Comparison of ENCODE assay signal across 8 mouse cellular contexts in the genomic region with DNA sequence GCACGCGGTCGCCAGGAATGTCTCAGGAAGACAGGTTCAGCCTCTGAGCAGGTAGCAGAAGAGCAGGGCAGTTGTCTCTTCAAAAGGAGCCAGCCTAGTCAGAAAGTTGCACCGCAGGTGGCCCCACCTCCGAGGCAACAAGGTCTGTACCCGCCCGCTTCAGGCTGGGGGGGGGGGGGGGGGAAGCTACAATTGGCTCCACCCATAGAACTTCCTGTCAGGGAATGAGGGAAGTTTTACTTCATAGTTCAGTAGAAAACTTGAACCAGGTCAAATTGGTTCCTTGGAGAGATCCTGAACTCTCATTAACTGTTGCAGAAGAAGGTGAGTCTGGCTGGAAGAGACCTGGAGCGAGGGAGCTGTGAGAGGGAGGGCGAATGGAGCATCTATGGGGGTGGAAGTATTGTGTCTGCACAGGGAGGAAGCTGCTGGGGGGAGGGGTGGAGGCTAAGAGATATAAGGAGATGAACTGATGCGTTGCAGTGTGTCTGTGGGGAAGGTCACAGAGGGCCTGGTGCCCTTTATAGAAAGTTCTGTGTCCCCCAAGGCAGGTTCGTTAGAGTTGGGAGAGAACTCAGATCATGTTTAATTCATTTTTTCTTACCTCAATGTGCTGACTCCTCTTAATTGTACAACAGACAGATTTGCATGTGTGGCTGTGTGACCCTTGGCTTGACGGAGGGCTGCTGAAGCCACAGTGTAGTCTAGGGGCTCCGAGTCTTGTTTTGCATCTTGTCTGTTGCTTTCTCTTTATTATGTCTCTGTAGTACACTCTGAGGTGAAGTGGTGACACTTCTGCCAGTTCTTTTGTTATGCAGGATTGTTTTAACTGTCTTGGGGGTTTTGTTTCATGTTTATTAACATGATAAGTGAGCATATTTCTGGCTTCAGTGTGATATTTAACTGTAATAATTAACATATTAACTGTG. TPM values are rescaled to one million over a fixed set of nuclear protein-coding genes. Genes with fewer than 3 reads are reported as not detected.
DNase-seq lines count a peak whose midpoint lies in the region; ATAC-seq and TF ChIP-seq lines count a peak whose summit lies in the region.

A gene (plus strand): TSS at position 199 of the 929 bp plus-strand sequence.

- H3K36me3 ChIP-seq in testis, adult 2 months (ENCODE audit: control insufficient read depth, insufficient read depth, low read length): no peaks in the 10 kb centered on the region
- peaks cover 5% of the 10 kb centered on the region; the same call in 1 of the 2 replicates for H3K36me3 ChIP-seq in intestine, embryonic 14.5 days (ENCODE audit: control insufficient read depth, insufficient read depth, low read length)
- no peaks in the 10 kb centered on the region for H3K36me3 ChIP-seq in liver, embryonic 16.5 days (ENCODE audit: control insufficient read depth, insufficient read depth)
- no peaks in the 10 kb centered on the region for H3K36me3 ChIP-seq in neural tube, embryonic 13.5 days

- no peaks in the 10 kb centered on the region for H3K27me3 ChIP-seq in testis, adult 2 months (ENCODE audit: control insufficient read depth, insufficient read depth, low read length)
- H3K27me3 ChIP-seq in intestine, embryonic 14.5 days (replicated peaks; ENCODE audit: control insufficient read depth, insufficient read depth, low read length): no peaks in the 10 kb centered on the region
- H3K27me3 ChIP-seq in liver, embryonic 16.5 days (ENCODE audit: control insufficient read depth, insufficient read depth, low read depth, low read length): no peaks in the 10 kb centered on the region
- H3K27me3 ChIP-seq in neural tube, embryonic 13.5 days: no peaks in the 10 kb centered on the region

- peak within 1 kb of the TSS; percentile 43 for H3K9ac ChIP-seq in intestine, embryonic 14.5 days (ENCODE audit: low read length)
- peak within 1 kb of the TSS; percentile 51 for H3K9ac ChIP-seq in liver, embryonic 16.5 days (ENCODE audit: low read depth, low read length)
- 0 out of 2 replicates have a peak within 1 kb of the TSS, but pooled peaks have one; percentile 8 for H3K9ac ChIP-seq in neural tube, embryonic 13.5 days

- peak within 1 kb of the TSS; percentile 47 for H3K4me2 ChIP-seq in intestine, embryonic 14.5 days (ENCODE audit: low read length)
- H3K4me2 ChIP-seq in liver, embryonic 16.5 days (ENCODE audit: low read depth, low read length): peak within 1 kb of the TSS; percentile 61
- peak within 1 kb of the TSS; percentile 33 for H3K4me2 ChIP-seq in neural tube, embryonic 13.5 days

- WGBS in intestine, embryonic 14.5 days: 25% methylated on average over 11 of the region's 13 CpGs
- 4% methylated on average over 12 of the region's 13 CpGs for WGBS in liver, embryonic 16.5 days (ENCODE audit: insufficient replicate concordance)
- WGBS in neural tube, embryonic 13.5 days: 34% methylated on average over 13 of the region's 13 CpGs

- H3K9me3 ChIP-seq in intestine, embryonic 14.5 days (ENCODE audit: control insufficient read depth, low read length): no peaks in the 10 kb centered on the region
- H3K9me3 ChIP-seq in liver, embryonic 16.5 days (replicated peaks; ENCODE audit: control insufficient read depth, low read length): no peaks in the 10 kb centered on the region
- H3K9me3 ChIP-seq in neural tube, embryonic 13.5 days: no peaks in the 10 kb centered on the region

- ATAC-seq in erythroid progenitor cell, adult 5-6 weeks (replicated peaks; ENCODE audit: low FRiP score, poor library complexity, severe bottlenecking): peak; percentile 66
- peak; percentile 73 for ATAC-seq in intestine, embryonic 14.5 days (replicated peaks; ENCODE audit: low FRiP score, low TSS enrichment, low read depth)
- peak; percentile 74 for ATAC-seq in liver, embryonic 16.5 days (ENCODE audit: low read depth)
- ATAC-seq in neural tube, embryonic 13.5 days (ENCODE audit: low read depth): no peak

- TF ChIP-seq POLR2A in testis, adult 2 months (IDR thresholded peaks at IDR 0.05; ENCODE audit: control insufficient read depth, low read depth, low read length): no peak

- no peak for DNase-seq in testis, postnatal 14 days (ENCODE audit: low spot score)
- peak; percentile 75 for DNase-seq in intestine, embryonic 14.5 days (ENCODE audit: low spot score)
- DNase-seq in cerebellum, adult 11-12 months: no peak
- DNase-seq in left cerebral cortex, postnatal 4 days: no peak

- intact Hi-C loops in left cerebral cortex, postnatal 4 days (cut with DNase I): no loop called here

- peak within 1 kb of the TSS; percentile 83 for H3K4me3 ChIP-seq in testis, adult 2 months (ENCODE audit: control insufficient read depth, low read depth, low read length)
- H3K4me3 ChIP-seq in intestine, embryonic 14.5 days (ENCODE audit: low read depth, low read length): peak within 1 kb of the TSS; percentile 38
- peak within 1 kb of the TSS; percentile 62 for H3K4me3 ChIP-seq in liver, embryonic 16.5 days (ENCODE audit: low read depth, low read length)
- H3K4me3 ChIP-seq in neural tube, embryonic 13.5 days: peak within 1 kb of the TSS; percentile 15; the same call in 1 of the 2 replicates

- peaks cover 7% of the 10 kb centered on the region for H3K4me1 ChIP-seq in testis, adult 2 months (ENCODE audit: control insufficient read depth, insufficient read depth, low read length)
- H3K4me1 ChIP-seq in intestine, embryonic 14.5 days (replicated peaks; ENCODE audit: control insufficient read depth, insufficient read depth, low read length): peaks cover 10% of the 10 kb centered on the region; the same call in 1 of the 2 replicates
- peaks cover 12% of the 10 kb centered on the region for H3K4me1 ChIP-seq in liver, embryonic 16.5 days (ENCODE audit: control insufficient read depth, low read depth, low read length)
- H3K4me1 ChIP-seq in neural tube, embryonic 13.5 days (replicated peaks): no peaks in the 10 kb centered on the region

- TF ChIP-seq CTCF in testis, adult 2 months (IDR thresholded peaks at IDR 0.05; ENCODE audit: control insufficient read depth, insufficient read depth, insufficient replicate concordance, low read depth, low read length): no peak

- peak within 1 kb of the TSS; percentile 29 for H3K27ac ChIP-seq in testis, adult 2 months (ENCODE audit: control insufficient read depth, insufficient read depth, low read depth, low read length)
- no peak within 1 kb of the TSS for H3K27ac ChIP-seq in intestine, embryonic 14.5 days (ENCODE audit: low read depth)
- peak within 1 kb of the TSS; percentile 74 for H3K27ac ChIP-seq in liver, embryonic 16.5 days (ENCODE audit: low read length)
- no peak within 1 kb of the TSS for H3K27ac ChIP-seq in neural tube, embryonic 13.5 days (replicated peaks)

RNA-seq across cellular contexts. Expression of the gene that starts here (rescaled TPM):
- 0.19 TPM in 1 of 2 replicates, not detected in the other for polyA plus RNA-seq in testis, adult 2 months (2012; rRNA removed)
- 5.4 and 14.4 TPM in 2 replicates for total RNA-seq in erythroid progenitor cell, adult 5-6 weeks (2015; ENCODE audit: low replicate concordance)
- total RNA-seq in erythroid progenitor cell, adult 5-6 weeks (2017; ENCODE audit: low replicate concordance): 5.7 and 9.0 TPM in 2 replicates
- 14.1 and 15.9 TPM in 2 replicates for polyA plus RNA-seq in intestine, embryonic 14.5 days (2014; fragmentation: Nextera tagmentation; extraction: Ambion mirVana)
- polyA plus RNA-seq in liver, embryonic 16.5 days (2015; fragmentation: Nextera tagmentation; extraction: Ambion mirVana): 7.2 and 9.8 TPM in 2 replicates
- 1.6 and 2.7 TPM in 2 replicates for polyA plus RNA-seq in neural tube, embryonic 13.5 days (2015; fragmentation: Nextera tagmentation; extraction: Ambion mirVana)
- 1 to 10 TPM; 1.1 to 1.3 TPM for total RNA-seq in left cerebral cortex, postnatal 4 days (2021)

Comparison
In these comparisons a context has a peak if more than half of its experiments do, and no peak if none do; other contexts are left out.
1. H3K27ac ChIP-seq: peak in testis, adult 2 months (single experiment) and liver, embryonic 16.5 days (single experiment); none in intestine, embryonic 14.5 days (single experiment) and neural tube, embryonic 13.5 days (single experiment).
2. H3K4me3 ChIP-seq: peak in every context shown above with its lines; median percentile 83 in testis, adult 2 months; 62 in liver, embryonic 16.5 days; 38 in intestine, embryonic 14.5 days; 15 in neural tube, embryonic 13.5 days.
3. Peak in every context shown above with its lines, with median percentiles within 50 percentile points of each other: H3K4me2 ChIP-seq and H3K9ac ChIP-seq.